Mouse (Mus musculus): Measurements from ENCODE around the gene Slc26a8.

The Slc26a8 gene

DNA sequence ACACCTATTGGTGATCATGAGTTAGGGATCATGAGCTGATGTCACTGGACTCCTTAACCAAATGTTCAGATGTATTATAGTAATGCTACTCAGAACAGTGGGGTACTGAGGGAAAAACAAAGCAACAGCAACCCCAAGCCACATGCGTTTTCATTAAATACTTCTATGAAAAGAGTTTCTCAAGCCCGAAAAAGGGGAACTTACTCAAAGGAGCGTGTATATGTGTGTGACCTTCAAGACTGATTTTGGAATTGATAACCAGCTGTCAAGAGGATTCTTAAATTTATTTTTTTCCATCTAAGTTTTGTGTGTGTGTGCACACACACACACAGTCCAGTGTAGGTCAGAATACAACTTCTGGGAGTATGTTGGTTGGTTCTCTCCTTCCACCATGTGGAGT, 49.9 kb downstream of the Slc26a8 start:
- in situ Hi-C loops (cut with MboI): no loop called here

GRCm38 (mm10) chr17:28637711-28638690, 52.0 kb downstream of the Slc26a8 start:
- in situ Hi-C loops (cut with MboI): no loop called here

- in situ Hi-C loops (cut with MboI): no loop called here
Measured at GRCm38 (mm10) chr17:28635842-28636241, 54.2 kb downstream of the Slc26a8 start.

DNA sequence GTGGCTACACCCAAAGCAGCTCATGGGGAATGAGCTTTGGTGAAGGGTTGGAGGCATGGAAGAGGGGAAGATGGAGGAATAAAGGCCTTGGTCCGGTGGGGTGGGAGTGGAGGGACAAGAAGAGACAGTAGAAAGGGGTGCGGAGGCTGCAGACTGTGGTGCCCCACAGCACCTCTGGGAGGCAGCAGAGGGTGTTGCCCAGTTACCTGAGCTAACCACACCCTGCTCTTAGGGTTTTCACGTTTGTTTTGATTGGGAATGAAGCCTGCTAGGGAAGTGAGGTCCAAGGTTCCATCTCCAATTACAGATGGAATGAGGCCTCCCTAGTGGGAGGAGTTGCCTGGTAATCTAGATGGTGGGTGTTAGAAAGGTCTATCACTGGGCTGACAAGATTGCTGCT, 60.9 kb downstream of the Slc26a8 start:
- in situ Hi-C loops (cut with MboI): no loop called here

DNA sequence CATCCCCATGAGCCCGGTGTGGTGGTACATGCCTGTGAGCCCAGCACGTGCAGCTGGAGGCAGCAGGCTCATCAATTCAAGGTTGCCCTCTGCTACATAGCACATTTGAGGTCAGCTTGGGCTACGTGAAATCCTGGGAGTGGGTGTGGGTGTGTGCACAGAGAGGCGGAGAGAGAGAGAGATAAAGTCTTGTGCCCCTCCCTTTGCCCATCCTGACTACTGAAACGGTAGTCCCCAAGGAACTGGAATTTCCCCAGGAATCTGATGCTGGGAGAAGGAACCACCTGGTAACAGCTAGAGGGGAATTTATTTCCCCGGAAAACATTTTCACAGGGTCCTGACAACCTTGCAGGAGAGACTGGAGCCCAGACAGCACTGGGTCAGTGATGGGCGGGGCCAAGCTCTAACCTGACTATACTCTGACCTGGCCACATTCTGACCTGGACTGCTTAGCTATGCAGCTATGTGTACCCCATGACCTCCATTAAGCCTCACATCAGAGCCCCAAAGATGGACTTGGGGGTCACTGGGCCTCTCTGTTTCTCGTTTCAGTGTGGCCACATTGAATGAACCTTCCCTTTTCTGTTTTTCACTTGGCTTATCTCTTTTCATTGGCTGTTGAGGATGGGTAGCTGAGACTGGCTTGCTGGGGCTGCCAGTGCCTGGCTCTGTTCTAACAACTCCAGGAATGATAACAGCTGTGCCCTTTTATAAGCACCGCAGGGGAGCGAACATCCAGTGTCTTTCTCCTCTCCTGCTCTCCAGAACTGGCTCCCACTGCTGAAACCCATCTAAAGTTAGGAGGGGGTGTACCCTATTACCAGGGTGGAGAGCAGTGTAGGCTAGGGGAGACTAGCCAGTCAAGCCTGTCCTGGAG, 61.5 kb downstream of the Slc26a8 start:
- in situ Hi-C loops (cut with MboI): no loop called here

- in situ Hi-C loops (cut with MboI): no loop called here
Measured at GRCm38 (mm10) chr17:28626937-28627336, 63.1 kb downstream of the Slc26a8 start.

DNA sequence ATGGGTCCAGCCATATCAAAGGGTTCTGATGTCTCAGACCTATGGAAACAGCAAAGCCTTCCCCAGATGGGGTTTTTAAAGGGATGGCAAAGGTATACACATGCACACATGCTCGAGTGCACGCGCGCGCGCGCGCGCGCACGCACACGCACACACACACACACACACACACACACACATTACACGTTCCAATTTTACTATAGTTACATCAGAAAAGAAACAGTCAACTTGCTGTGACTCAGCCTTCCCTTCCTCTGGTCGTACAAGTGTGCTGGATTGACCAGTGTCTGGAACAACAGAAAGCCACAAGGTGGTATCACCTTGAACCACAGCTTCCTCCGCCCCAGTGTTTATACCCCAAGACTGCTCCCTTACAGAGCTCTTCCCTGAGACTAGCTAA, 64.7 kb downstream of the Slc26a8 start:
- in situ Hi-C loops (cut with MboI): no loop called here

GRCm38 (mm10) chr17:28624841-28625240, 65.2 kb downstream of the Slc26a8 start:
- in situ Hi-C loops (cut with MboI): no loop called here

DNA sequence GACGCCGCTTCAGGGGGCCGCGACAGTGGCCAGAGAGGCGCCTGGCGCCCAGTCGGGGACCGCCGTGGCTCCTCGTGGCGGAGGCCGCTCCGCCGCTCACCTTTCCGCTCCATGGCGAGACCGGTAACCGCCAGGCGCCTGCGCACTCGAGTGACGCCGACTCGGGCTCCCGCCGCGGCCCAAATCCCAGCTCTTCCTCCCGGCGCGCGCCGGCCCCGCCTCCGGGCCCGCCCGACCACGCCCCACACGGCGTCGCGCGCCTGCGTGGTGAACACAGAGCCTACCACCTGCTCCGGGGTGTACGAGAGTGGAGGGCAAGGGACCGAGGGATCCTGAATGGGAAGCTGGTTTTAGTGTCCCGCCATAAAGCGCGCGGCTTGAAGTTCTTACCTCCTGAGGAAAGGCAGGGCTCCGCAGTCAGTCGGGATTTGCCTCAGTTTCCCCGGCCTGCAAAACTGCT, 67.7 kb downstream of the Slc26a8 start, which contains the start of gene Srpk1:
Srpk1 (minus strand) TSS at position 410 of the 460 bp plus-strand sequence.
- in situ Hi-C loops (cut with MboI): no loop called here

DNA sequence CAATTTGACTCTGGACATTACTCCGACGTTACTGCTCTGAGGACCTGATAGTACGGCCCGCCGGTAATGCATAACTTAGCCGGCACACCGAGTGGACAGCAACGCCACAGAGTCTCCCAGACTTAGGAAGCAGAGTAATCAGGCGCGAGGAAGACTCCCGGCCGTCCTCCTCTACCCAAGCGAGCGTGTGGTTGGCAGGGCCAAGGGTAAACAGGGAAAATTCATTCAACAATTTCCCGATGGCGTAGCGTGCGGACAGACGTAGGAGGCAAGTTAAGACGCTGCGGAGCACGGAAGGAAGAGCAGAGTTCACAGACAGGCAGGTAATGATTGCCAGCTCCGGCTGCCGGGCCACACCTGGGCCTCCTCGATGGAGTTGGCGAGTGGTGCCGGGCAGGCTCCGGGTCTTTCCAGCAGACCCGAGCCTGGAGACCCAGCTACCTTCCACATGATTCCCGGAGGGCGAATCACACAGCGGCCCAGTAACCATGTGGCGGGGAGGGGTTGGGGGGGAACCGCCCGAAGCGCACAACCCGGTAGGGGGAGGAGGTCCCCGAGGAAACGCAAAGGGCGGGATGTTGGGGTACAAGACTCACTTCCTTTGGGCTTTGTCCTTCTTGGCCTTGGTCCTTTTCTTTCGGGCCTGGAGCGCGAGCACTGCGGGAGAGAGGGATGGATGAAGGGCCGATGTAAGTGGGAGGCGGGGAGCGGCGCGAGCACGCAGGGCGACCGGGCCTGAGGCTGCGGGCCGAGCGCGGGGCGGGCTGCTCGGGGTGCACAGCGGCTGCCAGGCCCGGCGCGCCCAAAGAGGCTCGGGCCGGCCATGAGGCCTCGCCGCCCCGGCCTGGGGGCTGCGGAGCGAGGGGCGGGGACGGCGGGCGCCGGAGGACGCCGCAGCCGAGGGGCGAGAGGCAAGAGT, 68.4 kb downstream of the Slc26a8 start:
- in situ Hi-C loops (cut with MboI): no loop called here

- in situ Hi-C loops (cut with MboI): no loop called here
Measured at GRCm38 (mm10) chr17:28618775-28619174, 71.3 kb downstream of the Slc26a8 start.

GRCm38 (mm10) chr17:28618124-28618523, 71.9 kb downstream of the Slc26a8 start:
- in situ Hi-C loops (cut with MboI): no loop called here

DNA sequence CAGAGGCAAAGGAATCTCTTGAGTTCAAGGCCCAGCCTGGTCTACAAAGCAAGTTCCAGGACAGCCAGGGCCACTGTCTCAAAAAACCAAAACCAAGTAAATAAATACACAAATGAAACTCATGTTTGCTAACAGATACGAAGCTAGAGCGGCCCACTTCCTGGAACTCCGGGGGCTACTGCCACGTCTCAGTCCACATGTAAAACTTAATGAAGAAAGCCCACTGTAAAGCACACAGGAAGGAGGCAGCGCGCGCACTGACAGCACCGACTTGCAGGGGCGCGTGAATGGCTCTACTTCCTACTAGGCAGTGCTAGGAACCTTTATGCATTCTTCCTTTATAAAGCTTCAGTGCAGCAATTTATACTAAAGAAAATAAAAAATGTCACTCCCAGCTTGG, 72.4 kb downstream of the Slc26a8 start:
- in situ Hi-C loops (cut with MboI): no loop called here

GRCm38 (mm10) chr17:28615332-28615731, 74.7 kb downstream of the Slc26a8 start:
- in situ Hi-C loops (cut with MboI): no loop called here

DNA sequence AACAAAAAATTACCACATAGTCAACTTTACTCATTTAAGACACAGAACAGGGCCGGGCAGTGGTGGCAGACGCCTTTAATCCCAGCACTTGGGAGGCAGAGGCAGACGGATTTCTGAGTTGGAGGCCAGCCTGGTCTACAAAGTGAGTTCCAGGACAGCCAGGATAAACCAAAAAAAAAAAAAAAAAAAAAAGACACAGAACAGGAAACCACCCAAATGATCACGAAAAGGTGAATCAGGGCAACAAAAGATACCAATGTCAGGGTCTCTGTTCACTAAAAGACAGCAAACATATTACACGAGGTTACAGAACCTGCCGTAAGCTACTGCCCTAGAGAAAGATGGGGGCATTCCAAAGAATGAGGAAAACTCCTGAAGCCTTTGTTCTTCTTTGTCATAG, 76.9 kb downstream of the Slc26a8 start:
- in situ Hi-C loops (cut with MboI): no loop called here

DNA sequence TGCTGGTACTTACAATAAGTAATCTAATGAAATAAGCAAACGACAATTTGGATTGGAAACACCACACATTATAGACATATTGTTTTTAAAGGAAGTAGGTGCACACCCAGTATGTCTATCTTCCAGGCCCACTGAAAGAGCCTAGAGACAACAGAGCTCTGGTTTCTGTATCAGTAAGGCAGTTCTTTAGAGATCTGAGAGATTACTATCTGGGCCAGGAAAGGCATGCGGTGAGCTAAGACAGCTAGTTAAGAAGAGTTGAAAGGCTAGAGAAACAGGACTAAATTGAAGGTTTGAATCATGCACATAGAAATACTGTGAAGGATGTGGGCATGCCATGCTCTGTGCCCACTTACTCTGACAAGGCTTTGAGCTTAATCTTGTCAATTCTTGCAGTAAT, 77.4 kb downstream of the Slc26a8 start:
- in situ Hi-C loops (cut with MboI): no loop called here

DNA sequence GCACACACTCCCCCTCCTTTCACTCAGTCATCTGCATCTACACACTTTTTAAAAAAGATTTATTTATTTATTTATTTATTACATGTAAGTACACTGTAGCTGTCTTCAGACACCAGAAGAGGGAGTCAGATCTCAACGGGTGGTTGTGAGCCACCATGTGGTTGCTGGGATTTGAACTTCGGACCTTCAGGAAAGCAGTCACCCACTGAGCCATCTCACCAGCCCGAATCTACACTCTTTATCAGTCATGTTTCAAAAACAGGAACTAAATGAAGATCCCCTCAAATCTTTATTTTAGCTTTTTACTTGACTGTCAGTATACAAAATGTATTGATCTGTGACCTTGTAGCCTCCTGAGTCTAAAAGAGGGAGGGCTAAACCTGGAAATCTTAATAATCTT, 80.5 kb downstream of the Slc26a8 start:
- in situ Hi-C loops (cut with MboI): no loop called here

GRCm38 (mm10) chr17:28601557-28602250, 88.3 kb downstream of the Slc26a8 start:
- in situ Hi-C loops (cut with MboI): no loop called here

GRCm38 (mm10) chr17:28600780-28601179, 89.3 kb downstream of the Slc26a8 start:
- in situ Hi-C loops (cut with MboI): no loop called here

GRCm38 (mm10) chr17:28593965-28594364, 96.1 kb downstream of the Slc26a8 start:
- in situ Hi-C loops (cut with MboI): no loop called here

- in situ Hi-C loops (cut with MboI): no loop called here
Measured at GRCm38 (mm10) chr17:28592998-28593397, 97.0 kb downstream of the Slc26a8 start.

All from mature B cell (primary cell).